Mouse (Mus musculus) splenic B cell, adult 2 months (primary cell): ENCODE results near the gene P3h4.

Experiments used
- DNase-seq: peaks from one replicate; pipeline ENCODE4 v3.0.0-alpha.2; 2011; ENCODE audit warnings: low read depth, low spot score
- H3K27me3 ChIP-seq: 2 replicates; pipeline ENCODE4 v1.6.1; 2012; ENCODE audit warnings: mild to moderate bottlenecking, low read length, moderate library complexity, mixed read lengths; ENCODE audit not compliant: control insufficient read depth, poor library complexity, insufficient read depth, severe bottlenecking
- H3K36me3 ChIP-seq: 2 replicates; pipeline ENCODE4 v1.6.1; 2012; ENCODE audit warnings: mild to moderate bottlenecking, low read length, moderate library complexity, mixed read lengths; ENCODE audit not compliant: control insufficient read depth, poor library complexity, insufficient read depth, severe bottlenecking

The P3h4 gene

DNA sequence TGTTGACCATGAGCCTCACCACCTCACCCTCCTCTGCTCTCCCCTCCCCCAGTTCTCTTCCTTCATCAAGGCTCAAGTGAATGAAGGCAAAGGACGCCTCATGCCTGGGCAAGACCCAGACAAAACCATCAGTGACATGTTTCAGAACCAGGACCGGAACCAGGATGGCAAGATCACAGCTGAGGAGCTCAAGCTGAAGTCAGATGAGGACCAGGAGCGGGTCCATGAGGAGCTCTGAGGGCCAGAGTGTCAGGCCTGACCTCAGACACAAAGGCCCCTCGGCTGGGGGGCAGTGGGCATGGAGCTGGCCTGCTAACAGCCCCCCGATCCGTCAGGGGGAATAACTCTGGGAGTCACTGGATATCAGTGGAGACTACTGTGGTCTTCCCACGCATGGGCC lies 9.2 kb upstream of the P3h4 start:
- DNase-seq = no peak
- Histone ChIP-seq H3K36me3 (no peaks in the 10 kb centered on the region), H3K27me3 (no peaks in the 10 kb centered on the region)

DNA sequence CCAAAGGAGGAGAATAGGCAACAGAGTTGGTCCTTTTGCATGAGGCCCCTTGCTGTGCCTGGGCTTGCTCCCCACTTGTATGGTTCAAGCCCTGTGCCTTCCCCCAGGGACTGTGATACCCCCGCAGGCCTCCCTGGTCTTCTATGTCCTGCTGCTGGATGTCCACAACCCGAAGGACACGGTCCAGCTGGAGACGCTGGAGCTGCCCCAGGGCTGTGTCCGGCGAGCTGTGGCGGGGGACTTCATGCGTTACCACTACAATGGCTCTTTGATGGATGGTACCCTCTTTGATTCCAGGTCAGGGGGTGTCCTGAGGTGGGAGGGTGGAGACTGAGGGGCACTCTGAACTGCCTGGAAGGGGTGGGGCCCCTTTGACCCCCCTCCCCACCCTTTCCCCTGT lies 6.9 kb upstream of the P3h4 start:
- no peak for DNase-seq
- H3K36me3 ChIP-seq = no peaks in the 10 kb centered on the region
- H3K27me3 ChIP-seq = no peaks in the 10 kb centered on the region

DNA sequence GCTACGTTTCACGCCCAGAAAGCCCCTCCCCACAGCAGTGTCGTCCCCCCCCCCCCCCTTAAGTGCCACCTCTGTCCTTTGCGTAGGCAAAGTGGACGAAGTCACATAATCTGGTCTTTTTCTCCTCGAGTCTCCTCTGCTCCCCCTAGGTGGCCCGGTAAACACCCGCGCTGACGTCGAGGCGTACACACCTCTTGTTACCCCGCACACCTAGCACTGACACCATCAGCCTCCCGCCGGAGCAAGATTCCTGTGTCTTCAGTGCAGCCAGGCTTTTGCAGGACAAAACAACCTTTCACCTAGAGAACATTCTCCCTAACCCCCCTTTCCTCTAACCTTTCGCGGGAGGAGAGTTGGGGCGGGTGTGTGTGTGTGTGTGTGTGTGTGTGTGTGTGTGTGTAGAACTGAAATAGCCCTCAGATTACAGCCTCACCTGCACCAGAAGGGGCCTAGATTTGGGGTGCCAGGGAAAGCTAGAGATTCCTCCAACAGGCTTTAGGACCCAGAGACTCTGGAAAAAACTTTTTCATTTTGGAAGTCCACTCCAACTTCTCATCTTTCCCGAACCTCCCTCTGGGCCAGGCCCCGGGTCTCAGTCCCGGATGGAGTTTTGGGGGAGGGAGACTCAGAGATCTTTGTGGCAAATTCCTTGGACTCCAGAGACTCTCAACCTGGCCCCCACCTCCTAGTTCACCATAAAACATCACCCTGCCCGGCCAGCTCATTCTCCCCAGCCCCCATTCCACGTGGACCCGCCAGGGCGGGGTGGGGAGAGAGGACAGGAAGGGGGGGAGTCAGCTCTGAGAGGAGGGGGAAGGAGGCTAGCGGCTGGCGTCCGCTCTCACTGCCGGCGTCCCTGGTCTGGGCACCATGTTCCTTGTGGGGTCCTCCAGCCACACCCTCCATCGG lies 532 bp upstream of the P3h4 start, which contains the start of gene Fkbp10:
Gene Fkbp10, plus strand, starts transcription at position 784 of the 909 bp plus-strand sequence.
- Histone ChIP-seq H3K27me3 (peaks cover 4% of the 10 kb centered on the region), H3K36me3 (no peaks in the 10 kb centered on the region)
- peak; percentile 23 for DNase-seq

DNA sequence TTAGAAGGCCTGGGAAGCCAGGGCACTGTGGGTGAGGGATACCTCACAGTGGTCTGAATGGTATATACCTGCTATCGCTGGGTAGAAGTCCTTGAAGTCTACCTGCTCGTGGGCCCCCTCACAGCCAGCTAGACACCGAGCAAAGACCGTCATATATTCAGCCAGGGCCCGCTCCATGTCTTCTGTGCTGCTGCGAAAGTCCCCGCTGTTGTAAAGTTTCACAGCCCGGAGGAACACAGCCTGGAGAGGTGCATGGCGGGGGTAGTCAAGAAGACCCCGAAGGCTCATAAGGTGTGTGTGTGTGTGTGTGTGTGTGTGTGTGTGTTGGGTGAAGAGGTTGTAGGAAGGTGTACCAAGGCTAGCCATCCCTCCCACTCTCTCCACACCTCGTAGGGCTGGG lies 1.1 kb downstream of the P3h4 start:
- no peak for DNase-seq
- H3K27me3 ChIP-seq = peaks cover 4% of the 10 kb centered on the region
- no peaks in the 10 kb centered on the region for H3K36me3 ChIP-seq

DNA sequence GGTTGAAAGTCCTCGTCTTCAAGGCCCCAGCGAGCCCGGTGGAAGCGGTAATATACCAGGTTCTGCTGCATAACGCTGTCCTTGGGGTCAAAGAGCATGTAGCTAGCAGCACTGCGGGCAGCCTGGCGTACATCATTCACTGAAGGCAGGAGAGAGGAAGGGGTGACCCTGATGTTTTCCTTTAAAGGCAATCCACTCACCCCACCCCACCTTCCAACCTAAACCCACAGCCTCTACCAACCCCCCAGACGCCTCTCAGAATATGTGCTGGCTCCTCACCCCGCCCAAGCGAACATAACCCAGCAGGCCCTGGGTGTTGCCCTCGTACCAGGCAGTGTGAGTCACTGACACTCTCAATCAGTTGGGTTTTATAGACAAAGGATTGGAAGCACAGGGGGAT lies 2.9 kb downstream of the P3h4 start:
- no peak for DNase-seq
- no peaks in the 10 kb centered on the region for H3K36me3 ChIP-seq
- peaks cover 4% of the 10 kb centered on the region for H3K27me3 ChIP-seq

DNA sequence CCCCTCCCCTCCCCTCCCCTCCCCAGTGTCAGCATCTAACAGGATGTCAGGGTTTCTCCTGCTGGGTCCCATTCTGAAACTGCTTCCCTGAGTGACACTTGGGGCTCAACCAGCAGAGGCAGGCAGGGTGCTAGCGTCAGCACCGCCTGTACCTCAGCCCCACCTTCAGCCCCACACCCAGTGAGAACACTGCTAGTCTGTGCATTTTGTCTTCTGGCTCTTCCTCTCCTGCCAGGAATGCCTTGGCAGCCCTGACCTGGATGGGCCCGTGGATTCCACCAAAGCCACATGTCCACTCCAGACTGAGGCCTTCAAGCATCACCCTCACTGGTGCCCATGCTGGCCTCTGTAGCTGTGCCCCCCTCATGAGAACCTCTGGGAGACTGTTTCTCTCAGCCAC lies 5.0 kb downstream of the P3h4 start:
- Histone ChIP-seq H3K36me3 (no peaks in the 10 kb centered on the region), H3K27me3 (no peaks in the 10 kb centered on the region; the same call in 1 of the 2 replicates)
- DNase-seq = no peak

DNA sequence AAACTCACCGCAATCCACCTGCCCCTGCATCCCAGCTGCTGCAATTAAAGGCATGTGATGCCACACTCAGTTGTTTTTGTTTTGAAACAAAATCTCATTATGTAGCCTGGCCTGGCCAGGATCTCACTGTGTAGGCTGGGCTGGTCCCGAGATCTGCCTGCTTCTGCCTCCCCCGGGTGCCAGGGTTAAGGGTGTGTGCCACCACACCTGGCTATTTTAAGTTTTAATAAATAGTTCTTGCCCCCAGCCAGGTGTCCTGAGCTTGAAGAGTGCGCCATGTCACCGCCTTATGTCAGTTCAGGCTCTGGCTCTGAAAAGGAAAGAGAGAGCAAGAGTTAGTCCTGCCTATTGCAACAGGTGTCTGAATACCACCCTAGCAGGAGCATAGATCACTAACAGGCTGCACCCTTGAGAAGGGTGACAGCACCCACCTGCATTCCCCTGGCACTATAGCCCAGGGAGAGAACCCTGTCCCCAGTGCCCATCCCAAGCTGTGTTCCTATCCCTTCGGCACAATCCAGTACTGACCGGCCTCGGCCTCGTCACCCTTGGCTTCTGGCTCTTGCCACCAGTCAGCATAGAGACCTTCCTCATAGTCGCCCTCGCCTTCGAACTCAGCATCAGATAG lies 5.7 kb downstream of the P3h4 start:
- no peaks in the 10 kb centered on the region; the same call in 1 of the 2 replicates for H3K27me3 ChIP-seq
- no peak for DNase-seq
- no peaks in the 10 kb centered on the region for H3K36me3 ChIP-seq

DNA sequence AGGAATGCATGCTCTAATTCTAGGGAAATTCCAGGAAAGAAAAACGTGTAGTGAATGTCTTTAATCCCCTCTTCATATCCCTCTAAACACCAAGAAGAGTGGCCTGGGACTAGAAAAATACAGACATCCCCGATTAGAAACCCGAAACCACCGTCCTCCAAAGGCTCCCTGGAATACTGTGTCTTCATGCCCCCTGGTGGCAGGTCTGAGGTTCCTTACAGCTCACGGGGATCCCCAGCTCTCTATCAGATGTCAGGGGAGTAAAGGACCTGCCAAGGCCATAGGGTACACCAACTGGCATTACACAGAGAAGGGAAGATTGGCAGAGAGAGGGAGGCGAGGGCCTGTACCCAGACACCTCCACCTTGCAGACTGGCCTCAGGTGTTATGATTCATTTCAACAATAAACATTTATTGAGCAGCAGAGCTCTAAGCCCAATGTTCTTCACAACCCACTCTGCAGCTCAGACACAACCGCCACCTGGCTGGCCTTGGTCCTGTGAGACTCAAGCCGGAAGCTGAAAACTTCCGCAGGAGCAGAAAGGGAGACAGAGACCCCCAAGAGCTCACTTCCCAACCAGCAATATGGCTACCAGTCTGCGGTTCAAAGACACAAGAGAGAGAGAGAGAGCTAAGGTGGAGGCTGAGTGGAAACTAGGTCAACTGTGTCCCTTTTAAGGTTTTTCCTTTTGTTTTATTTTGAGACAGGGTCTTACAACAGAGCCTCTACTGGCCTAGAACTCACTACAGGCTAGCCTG lies 6.4 kb downstream of the P3h4 start:
- peak; percentile 61 for DNase-seq
- no peaks in the 10 kb centered on the region for H3K36me3 ChIP-seq
- no peaks in the 10 kb centered on the region; the same call in 1 of the 2 replicates for H3K27me3 ChIP-seq

DNA sequence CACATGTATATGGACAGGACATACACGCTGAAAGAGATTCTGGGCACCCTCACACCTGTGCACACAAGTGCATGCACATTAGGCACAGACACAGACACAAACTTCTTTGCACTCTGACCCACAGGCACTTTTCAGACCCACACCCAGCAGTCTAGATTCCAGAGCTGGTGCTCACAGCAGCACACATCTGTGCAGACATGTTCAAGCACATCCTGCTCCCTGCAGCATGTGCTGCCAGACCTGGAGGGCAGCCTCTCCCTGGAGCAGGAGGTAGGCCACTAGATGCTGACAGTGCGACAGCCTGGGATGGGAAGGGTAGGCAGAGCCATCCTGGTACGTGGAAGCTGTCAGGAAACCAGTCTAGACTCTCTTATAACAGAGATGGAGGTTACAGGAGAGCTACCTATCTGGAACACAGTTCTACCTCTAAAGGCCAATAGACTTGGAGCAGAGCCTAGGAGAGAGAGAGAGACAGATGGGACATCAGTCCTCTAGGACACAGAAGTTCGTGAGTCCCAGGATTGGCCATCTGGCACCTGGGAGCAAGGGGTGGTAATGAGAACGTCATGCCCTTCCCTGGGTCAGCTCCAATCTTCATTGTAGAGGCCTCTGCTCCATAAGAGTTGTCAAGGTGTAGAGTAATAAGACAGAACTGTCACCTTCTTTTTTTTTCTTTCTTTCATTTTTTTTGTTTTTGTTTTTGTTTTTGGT lies 7.5 kb downstream of the P3h4 start:
- no peak for DNase-seq
- Histone ChIP-seq H3K27me3 (no peaks in the 10 kb centered on the region; the same call in 1 of the 2 replicates), H3K36me3 (no peaks in the 10 kb centered on the region)

DNA sequence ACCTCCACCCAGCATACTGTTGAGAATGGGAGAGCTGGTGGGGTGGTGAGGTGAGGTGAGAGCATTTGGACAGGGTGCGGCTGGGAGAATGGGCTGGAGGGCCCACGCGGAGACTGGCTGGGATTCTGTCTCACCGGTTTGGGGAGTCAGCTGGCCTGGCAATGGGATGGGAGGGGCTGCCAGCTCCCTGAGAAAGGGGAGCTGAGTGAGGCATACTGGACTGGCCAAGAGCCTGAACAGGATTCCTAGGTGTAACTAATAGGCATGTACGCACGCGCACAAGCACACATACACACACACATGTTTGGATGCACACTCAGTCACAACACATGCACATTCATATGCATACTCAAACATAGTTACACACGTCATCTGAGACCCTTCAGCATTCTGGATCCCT lies 8.4 kb downstream of the P3h4 start:
- H3K27me3 ChIP-seq = no peaks in the 10 kb centered on the region
- H3K36me3 ChIP-seq = no peaks in the 10 kb centered on the region
- DNase-seq = no peak

DNA sequence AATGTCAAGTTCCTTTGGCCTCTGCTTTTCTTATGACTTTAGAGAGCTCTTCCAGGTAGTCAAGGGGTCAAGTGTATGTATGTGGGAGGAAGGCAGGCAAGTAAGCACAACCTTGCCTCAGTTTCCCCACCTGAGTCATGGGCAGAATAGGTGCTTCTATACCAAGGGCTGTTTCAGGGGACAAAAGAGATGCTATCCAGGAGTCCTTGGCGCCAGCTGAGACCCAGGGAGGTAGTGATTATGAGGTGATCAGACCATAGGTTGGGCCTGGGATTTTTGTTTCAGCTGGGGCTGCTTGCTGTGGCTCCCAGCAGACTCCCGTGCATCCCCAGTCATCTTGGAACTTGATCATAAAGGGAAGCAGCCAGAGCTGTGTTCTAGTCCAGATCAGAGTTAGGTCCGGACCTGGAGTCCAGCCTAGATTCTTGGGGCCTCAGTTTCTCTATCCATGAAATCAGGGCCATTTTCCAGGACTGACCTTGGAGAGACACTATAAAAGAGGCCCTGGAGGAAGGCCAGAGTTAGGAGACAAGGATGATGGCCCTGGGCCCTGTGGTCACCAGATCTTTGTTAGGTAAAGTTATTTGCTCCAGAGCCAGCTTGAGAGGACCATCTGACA lies 10.1 kb downstream of the P3h4 start:
- H3K27me3 ChIP-seq = no peaks in the 10 kb centered on the region
- H3K36me3 ChIP-seq = no peaks in the 10 kb centered on the region
- no peak for DNase-seq

DNA sequence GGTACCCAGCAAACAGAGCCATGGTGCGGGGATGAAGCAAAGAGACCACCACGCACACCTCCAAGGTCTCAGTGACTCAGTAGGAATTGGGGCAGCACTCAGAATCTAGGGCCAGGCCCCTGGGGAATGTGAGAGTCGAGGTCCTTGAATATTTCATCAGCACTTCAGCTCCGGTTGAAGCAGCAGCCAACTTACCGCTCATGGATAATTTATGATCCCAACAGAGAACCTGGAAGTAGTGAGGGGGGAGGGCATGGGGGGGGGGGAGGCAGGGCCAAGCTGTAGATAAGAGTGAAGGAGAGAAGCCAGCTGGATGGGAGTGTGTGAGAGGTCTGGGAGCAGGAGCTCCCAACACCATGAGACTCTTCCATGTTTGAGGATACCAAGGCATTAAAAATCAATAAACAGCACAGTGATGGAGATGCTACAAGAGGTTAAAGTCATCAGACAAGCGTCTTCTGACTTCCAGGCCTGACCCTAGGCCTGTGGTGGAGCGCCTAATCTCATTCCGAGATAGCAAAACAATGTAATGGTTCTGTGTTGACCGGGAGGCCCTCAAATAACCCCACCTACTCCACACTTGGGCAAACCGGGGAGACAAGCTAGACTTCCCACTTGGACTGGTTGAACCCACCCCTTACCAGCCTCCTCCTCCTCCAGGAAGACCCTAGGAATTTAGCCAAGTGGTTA lies 11.0 kb downstream of the P3h4 start:
- no peak for DNase-seq
- Histone ChIP-seq H3K27me3 (no peaks in the 10 kb centered on the region), H3K36me3 (no peaks in the 10 kb centered on the region)

DNA sequence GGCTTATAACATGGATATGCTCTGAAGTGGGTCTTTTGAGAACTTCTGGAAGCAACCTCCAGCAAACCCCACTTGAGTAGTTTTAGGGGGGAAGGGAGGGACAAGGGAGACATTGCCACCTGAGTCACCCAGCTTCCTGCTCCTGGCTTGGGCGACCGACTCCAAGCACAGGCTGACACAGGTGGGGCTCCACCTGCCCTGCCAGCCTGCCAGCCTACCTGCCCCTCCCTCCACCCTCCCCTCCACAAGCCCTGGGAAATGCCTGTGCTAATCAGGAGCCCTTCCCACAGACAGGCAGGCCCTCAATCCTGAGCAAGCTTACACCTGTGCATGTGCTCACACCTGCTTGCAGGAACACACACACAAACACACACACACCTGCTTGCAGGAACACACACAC lies 12.0 kb downstream of the P3h4 start:
- Histone ChIP-seq H3K36me3 (no peaks in the 10 kb centered on the region), H3K27me3 (no peaks in the 10 kb centered on the region)
- DNase-seq = no peak

DNA sequence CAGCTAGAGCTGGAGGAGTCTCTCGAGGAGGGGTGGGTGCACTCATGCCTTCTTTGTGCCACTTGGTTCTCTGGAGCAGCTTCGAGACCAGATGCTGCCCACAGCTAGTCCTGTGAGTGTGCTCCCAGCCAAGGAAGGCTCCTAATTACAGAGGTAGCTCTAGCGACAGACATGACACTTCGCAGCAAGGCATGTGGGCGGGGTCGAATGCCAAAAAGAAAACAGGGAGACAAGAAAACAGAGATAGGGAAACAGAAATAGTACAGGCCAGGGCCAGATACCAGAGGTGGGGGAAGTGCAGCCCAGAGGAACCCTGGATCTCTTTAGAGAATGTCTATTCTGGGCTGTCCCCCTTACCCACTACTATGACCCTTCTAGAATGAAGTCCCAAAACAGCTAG lies 12.4 kb downstream of the P3h4 start:
- DNase-seq = no peak
- Histone ChIP-seq H3K27me3 (no peaks in the 10 kb centered on the region), H3K36me3 (no peaks in the 10 kb centered on the region)
